Mouse (Mus musculus): Measurements from ENCODE around the gene Hsp90ab1. TPM values are rescaled to one million over a fixed set of nuclear protein-coding genes. Genes with fewer than 3 reads are reported as not detected.

Gene Hsp90ab1
- polyA plus RNA-seq, 1 experiment from 2014 or later = 1,563 TPM

DNA sequence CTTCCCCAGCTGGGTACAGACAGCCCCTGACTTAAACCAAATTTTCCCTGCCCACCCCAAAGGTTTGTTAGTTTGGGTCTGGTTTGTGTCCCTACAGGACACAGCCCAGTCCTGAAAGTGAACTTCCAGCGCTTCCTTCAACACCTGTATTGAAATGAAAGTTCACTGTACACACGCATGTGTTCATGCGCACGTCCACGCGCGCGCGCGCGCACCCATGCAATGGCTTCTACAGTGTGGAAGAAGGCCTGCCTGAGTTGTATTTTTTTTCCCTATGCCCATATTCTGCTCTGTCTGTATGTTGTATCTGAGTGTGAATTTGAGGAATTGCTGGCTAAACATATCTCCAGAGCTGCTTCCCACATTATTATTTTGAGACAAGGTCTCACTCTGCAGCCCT is 8.0 kb downstream of the Hsp90ab1 start:
- Histone ChIP-seq H3K4me3 (replicated peaks) (peak overlapping the region; percentile 90), H3K27me3 (no peaks in the 10 kb centered on the region), H3K9me3 (replicated peaks) (no peaks in the 10 kb centered on the region), H3K36me3 (peaks cover 50% of the 10 kb centered on the region), H3K9ac (no peak overlapping the region), H3K27ac (replicated peaks) (peak overlapping the region; percentile 87), H3K4me1 (peaks cover 49% of the 10 kb centered on the region), H3K4me2 (replicated peaks) (peak overlapping the region; percentile 94)
- 91% methylated on average over 11 of the region's 11 CpGs for WGBS
- no peak for ATAC-seq (ENCODE audit: insufficient number of reproducible peaks, low FRiP score, low TSS enrichment, low read depth)

- peak overlapping the region; percentile 94 for H3K4me2 ChIP-seq (replicated peaks)
- H3K4me3 ChIP-seq (replicated peaks) = peak overlapping the region; percentile 90
- H3K27ac ChIP-seq (replicated peaks) = peak overlapping the region; percentile 87
- no peak for ATAC-seq (ENCODE audit: insufficient number of reproducible peaks, low FRiP score, low TSS enrichment, low read depth)
- peak overlapping the region; percentile 96 for H3K9ac ChIP-seq
- H3K36me3 ChIP-seq = peaks cover 45% of the 10 kb centered on the region
- H3K9me3 ChIP-seq (replicated peaks) = no peaks in the 10 kb centered on the region
- H3K4me1 ChIP-seq = peaks cover 44% of the 10 kb centered on the region
- 7% methylated on average over 18 of the region's 18 CpGs for WGBS
- H3K27me3 ChIP-seq = no peaks in the 10 kb centered on the region
Observed at GRCm38 (mm10) chr17:45564531-45565084, 8.5 kb downstream of the Hsp90ab1 start.

- peak within 1 kb of the TSS; percentile 87 for H3K27ac ChIP-seq (replicated peaks)
- peak; percentile 86 for ATAC-seq (ENCODE audit: insufficient number of reproducible peaks, low FRiP score, low TSS enrichment, low read depth)
- WGBS = under 1% methylated on average over 58 of the region's 61 CpGs
- peak within 1 kb of the TSS; percentile 90 for H3K4me3 ChIP-seq (replicated peaks)
- H3K9ac ChIP-seq = peak within 1 kb of the TSS; percentile 96
- H3K9me3 ChIP-seq (replicated peaks) = no peaks in the 10 kb centered on the region
- H3K4me1 ChIP-seq = peaks cover 38% of the 10 kb centered on the region
- peaks cover 38% of the 10 kb centered on the region for H3K36me3 ChIP-seq
- H3K4me2 ChIP-seq (replicated peaks) = peak within 1 kb of the TSS; percentile 94
- no peaks in the 10 kb centered on the region for H3K27me3 ChIP-seq
Observed at GRCm38 (mm10) chr17:45563655-45564530, 9.2 kb downstream of the Hsp90ab1 start, which contains the start of gene Slc35b2. Gene Slc35b2, plus strand, starts transcription at chr17:45563874.

GRCm38 (mm10) chr17:45563216-45563615 is 9.9 kb downstream of the Hsp90ab1 start:
- WGBS = 72% methylated on average over 12 of the region's 12 CpGs
- ATAC-seq (ENCODE audit: insufficient number of reproducible peaks, low FRiP score, low TSS enrichment, low read depth) = no peak

GRCm38 (mm10) chr17:45559732-45560525 is 13.1 kb downstream of the Hsp90ab1 start:
- no peak overlapping the region for H3K4me2 ChIP-seq (replicated peaks)
- H3K27ac ChIP-seq (replicated peaks) = no peak overlapping the region
- H3K4me3 ChIP-seq (replicated peaks) = no peak overlapping the region
- ATAC-seq (ENCODE audit: insufficient number of reproducible peaks, low FRiP score, low TSS enrichment, low read depth) = no peak
- no peak overlapping the region for H3K9ac ChIP-seq
- 86% methylated on average over 15 of the region's 15 CpGs for WGBS
- 0 out of 2 replicates have a peak, but pooled peaks cover under 1% of the 10 kb centered on the region for H3K36me3 ChIP-seq
- H3K27me3 ChIP-seq = peaks cover 11% of the 10 kb centered on the region
- no peaks in the 10 kb centered on the region for H3K9me3 ChIP-seq (replicated peaks)
- H3K4me1 ChIP-seq = peaks cover 30% of the 10 kb centered on the region

More at GRCm38 (mm10) chr17:45563216-45563615, 9.9 kb downstream of the Hsp90ab1 start:
- Histone ChIP-seq H3K36me3 (peaks cover 31% of the 10 kb centered on the region), H3K4me1 (peaks cover 32% of the 10 kb centered on the region), H3K4me3 (replicated peaks) (peak overlapping the region; percentile 90), H3K27me3 (no peaks in the 10 kb centered on the region), H3K9ac (no peak overlapping the region), H3K27ac (replicated peaks) (no peak overlapping the region), H3K9me3 (replicated peaks) (no peaks in the 10 kb centered on the region), H3K4me2 (replicated peaks) (peak overlapping the region; percentile 94)

DNA sequence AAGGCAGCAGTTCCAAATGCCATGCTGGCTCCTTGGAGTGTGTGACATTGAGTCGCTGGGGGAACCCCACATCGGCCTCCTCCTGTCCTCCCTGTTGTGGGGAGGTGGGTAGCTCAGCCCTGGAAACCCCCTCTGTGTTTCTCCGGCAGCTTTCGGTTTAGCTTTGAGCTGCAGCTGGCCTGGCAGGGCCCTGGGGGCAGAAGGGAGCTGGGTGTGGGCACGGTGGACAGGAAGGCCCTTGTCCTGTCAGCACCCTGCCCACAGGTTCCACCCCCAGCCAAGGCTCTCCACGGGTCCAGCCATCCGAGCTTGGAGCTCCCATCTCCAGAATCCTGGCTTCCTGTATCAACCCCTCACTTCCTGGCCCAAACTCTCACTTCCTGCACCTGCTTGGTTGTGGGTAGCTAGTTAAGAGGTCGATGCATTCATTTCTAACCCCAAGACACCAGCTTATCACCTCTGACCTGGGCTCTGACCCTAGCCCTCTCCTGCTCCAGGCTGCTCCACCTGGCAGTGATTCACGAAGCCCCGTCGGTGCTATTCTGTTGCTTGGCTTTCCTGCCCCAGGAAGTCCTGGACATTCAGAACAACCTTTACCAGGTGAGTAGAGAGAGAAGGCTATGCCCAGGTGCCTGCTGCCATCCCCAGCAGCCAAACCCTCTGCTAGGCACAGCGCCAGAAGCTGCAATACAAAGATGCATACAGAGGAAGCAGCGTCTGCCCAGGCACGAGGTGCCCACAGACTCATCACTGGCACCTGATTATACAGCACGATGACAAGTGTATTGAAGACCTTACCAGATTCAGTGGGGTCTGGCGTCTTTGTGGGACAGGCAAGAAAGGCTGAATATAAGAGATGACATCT is 14.8 kb downstream of the Hsp90ab1 start:
- Histone ChIP-seq H3K9ac (no peak overlapping the region), H3K27me3 (peaks cover 12% of the 10 kb centered on the region), H3K4me3 (replicated peaks) (no peak overlapping the region), H3K36me3 (no peaks in the 10 kb centered on the region), H3K4me2 (replicated peaks) (no peak overlapping the region), H3K9me3 (replicated peaks) (no peaks in the 10 kb centered on the region), H3K27ac (replicated peaks) (no peak overlapping the region), H3K4me1 (peaks cover 23% of the 10 kb centered on the region)
- ATAC-seq (ENCODE audit: insufficient number of reproducible peaks, low FRiP score, low TSS enrichment, low read depth) = no peak
- 54% methylated on average over 16 of the region's 16 CpGs for WGBS

DNA sequence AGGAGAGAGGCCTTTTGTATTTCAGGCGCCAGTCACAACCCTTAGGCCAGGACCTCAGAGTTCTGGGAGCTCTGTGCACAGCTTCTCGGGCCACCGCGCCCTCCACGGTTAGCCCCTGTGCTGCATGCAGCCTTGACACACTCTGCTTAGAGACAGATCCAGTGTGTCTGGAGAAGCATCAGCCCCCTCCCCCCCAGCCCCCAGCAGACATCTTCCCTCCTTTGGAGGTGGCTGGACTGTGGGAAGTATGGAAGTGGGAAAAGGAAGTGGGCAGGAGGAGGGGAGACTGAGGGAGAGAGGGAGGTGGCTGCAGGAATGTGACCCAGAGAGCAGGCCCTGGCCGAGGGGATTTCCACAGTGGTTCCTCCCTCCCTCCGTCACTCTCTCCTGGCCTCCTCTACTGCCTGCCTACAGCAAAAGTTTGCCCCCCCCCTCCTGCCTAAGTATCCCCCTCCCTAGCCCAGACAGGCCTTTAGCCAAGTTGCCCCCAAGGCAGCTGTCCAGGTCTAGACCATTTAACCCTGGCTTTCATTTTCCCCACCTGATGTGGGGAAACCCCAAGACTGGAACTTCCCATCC is 15.7 kb downstream of the Hsp90ab1 start:
- H3K4me1 ChIP-seq = peaks cover 23% of the 10 kb centered on the region
- H3K4me3 ChIP-seq (replicated peaks) = no peak overlapping the region
- H3K9ac ChIP-seq = no peak overlapping the region
- no peak overlapping the region for H3K27ac ChIP-seq (replicated peaks)
- no peak for ATAC-seq (ENCODE audit: insufficient number of reproducible peaks, low FRiP score, low TSS enrichment, low read depth)
- WGBS = 68% methylated on average over 7 of the region's 7 CpGs
- no peak overlapping the region for H3K4me2 ChIP-seq (replicated peaks)
- no peaks in the 10 kb centered on the region for H3K9me3 ChIP-seq (replicated peaks)
- peaks cover 18% of the 10 kb centered on the region for H3K27me3 ChIP-seq
- no peaks in the 10 kb centered on the region for H3K36me3 ChIP-seq

DNA sequence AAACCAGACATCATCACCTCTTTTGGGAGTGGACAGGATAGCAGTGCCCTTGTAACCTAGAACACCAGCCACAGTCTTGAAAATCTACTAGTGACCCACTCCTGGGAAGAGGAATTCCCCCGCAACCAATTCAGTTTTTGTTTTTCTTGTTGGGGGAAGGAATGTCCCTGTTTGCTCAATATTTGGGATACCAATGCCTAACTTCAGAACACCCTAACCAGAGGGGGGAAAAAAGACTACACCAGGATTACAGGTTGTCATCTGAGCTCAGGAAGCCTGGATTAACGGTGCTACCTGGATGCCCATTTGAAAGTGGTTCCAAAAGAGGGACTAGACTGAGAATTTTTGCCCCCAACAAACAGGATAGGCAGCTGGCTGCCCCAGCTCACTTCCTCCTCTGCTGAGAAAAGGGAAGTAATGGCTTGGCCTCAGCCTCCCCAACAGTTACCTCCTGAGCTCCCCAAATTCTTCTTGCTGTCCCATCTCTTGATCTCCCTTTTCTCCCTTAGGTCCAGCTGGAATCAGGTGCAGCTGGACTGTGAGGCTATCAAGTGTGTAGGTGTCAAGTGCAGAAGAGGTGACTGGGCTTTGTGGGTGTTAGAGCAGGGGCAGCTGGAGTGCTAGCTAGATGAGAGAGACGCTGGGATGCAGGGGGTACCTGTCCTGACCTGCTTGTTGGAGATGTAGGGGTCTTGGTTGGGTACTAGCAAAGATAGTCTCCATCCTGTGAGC is 16.4 kb downstream of the Hsp90ab1 start:
- WGBS = 57% methylated on average over 3 of the region's 3 CpGs
- no peak overlapping the region for H3K9ac ChIP-seq

DNA sequence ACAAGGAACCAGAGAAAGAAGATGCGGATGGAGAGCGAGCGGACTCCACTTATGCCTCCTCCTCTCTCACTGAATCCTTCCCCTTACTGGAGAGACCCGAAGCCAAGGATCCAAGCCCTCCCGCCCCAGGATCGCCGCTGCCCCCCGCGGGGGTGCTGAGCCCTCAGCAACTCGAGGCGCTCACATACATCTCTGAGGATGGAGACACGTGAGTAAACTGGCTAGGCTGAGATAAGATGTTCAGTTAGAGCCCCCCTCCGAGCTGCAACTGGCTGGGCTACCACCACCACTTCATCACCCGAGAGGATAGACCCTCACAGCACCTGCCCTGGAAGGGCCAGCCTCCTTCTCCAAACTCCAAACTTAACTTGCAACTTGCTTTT is 17.0 kb downstream of the Hsp90ab1 start:
- ATAC-seq (ENCODE audit: insufficient number of reproducible peaks, low FRiP score, low TSS enrichment, low read depth) = no peak
- Histone ChIP-seq H3K9me3 (replicated peaks) (no peaks in the 10 kb centered on the region), H3K9ac (peak overlapping the region; percentile 35), H3K36me3 (no peaks in the 10 kb centered on the region), H3K27me3 (peaks cover 23% of the 10 kb centered on the region), H3K4me3 (replicated peaks) (peak overlapping the region; percentile 67), H3K4me1 (peaks cover 23% of the 10 kb centered on the region), H3K4me2 (replicated peaks) (peak overlapping the region; percentile 95), H3K27ac (replicated peaks) (no peak overlapping the region)
- WGBS = 3% methylated on average over 14 of the region's 14 CpGs

More for the DNA sequence above, 16.4 kb downstream of the Hsp90ab1 start:
- Histone ChIP-seq H3K36me3 (no peaks in the 10 kb centered on the region), H3K27me3 (peaks cover 18% of the 10 kb centered on the region), H3K4me3 (replicated peaks) (peak overlapping the region; percentile 67), H3K27ac (replicated peaks) (no peak overlapping the region), H3K4me2 (replicated peaks) (peak overlapping the region; percentile 95), H3K4me1 (peaks cover 23% of the 10 kb centered on the region), H3K9me3 (replicated peaks) (no peaks in the 10 kb centered on the region)
- no peak for ATAC-seq (ENCODE audit: insufficient number of reproducible peaks, low FRiP score, low TSS enrichment, low read depth)
